Mouse (Mus musculus) testis, adult 2 months (tissue): ENCODE measurements around the gene Ugt2b38.

ENCODE experiments used
- CTCF ChIP-seq: fragments of 200-500 bp; IDR thresholded peaks from 2 replicates; pipeline ENCODE4 v1.5.1; 2012; ENCODE audit warnings: low read depth, mild to moderate bottlenecking, inconsistent platforms, low read length, moderate library complexity; ENCODE audit not compliant: control insufficient read depth, insufficient read depth, insufficient replicate concordance
- POLR2A ChIP-seq: fragments of 200-500 bp; IDR thresholded peaks from 2 replicates; pipeline ENCODE4 v1.6.1; 2012; ENCODE audit warnings: low read depth, mild to moderate bottlenecking, inconsistent platforms, low read length, moderate library complexity; ENCODE audit not compliant: control insufficient read depth

- TF ChIP-seq CTCF: no peak
- TF ChIP-seq POLR2A: no peak
These were observed 12.3 kb upstream of the Ugt2b38 start for GRCm38 (mm10) chr5:87436264-87436663.
